Mouse (Mus musculus): ENCODE data around the gene Dnajb4. TPM values are rescaled to one million over a fixed set of nuclear protein-coding genes. Genes with fewer than 3 reads are reported as not detected.

Gene Dnajb4
- total and polyA plus RNA-seq, 3 experiments = 10.7 to 14.6 TPM; not detected in 1

- no peak for DNase-seq (ENCODE audit: low read depth, low spot score)
- no peak overlapping the region for H3K27ac ChIP-seq (ENCODE audit: control insufficient read depth, low read depth, low read length)
- H3K9ac ChIP-seq (ENCODE audit: control insufficient read depth, low read depth, low read length, poor library complexity, severe bottlenecking) = no peak overlapping the region
- peaks cover 3 to 8% of the 10 kb centered on the region in 2 experiments; a peak in 1 of 4 replicates for H3K36me3 ChIP-seq (ENCODE audit: control insufficient read depth in 1 of 2, insufficient read depth in 2 of 2, low read length in 2 of 2)
- TF ChIP-seq CHD1 (IDR thresholded peaks at IDR 0.05; ENCODE audit: low read depth, low read length) = no peak
- no peak for TF ChIP-seq SMC3 (IDR thresholded peaks at IDR 0.05; ENCODE audit: low read depth, low read length)
- TF ChIP-seq MXI1 (IDR thresholded peaks at IDR 0.05; ENCODE audit: low read depth, low read length) = no peak
- TF ChIP-seq ELF1 (IDR thresholded peaks at IDR 0.05; ENCODE audit: low read depth, low read length) = no peak
- TF ChIP-seq KAT2A (conservative IDR thresholded peaks at IDR 0.05; ENCODE audit: low read depth, low read length) = no peak
- TF ChIP-seq POLR2A (IDR thresholded peaks at IDR 0.05; ENCODE audit: control insufficient read depth in 1 of 2, insufficient read depth in 1 of 2, low read depth in 1 of 2, low read length in 2 of 2, poor library complexity in 1 of 2) = no peak
- TF ChIP-seq HCFC1 (IDR thresholded peaks at IDR 0.05; ENCODE audit: low read depth, low read length) = no peak
- no peak for TF ChIP-seq ZKSCAN1 (IDR thresholded peaks at IDR 0.05; ENCODE audit: low read depth, low read length)
- no peak for TF ChIP-seq ZNF384 (IDR thresholded peaks at IDR 0.05; ENCODE audit: low read depth, low read length)
- TF ChIP-seq MYB (IDR thresholded peaks at IDR 0.05; ENCODE audit: low read depth, low read length) = no peak
- no peak for TF ChIP-seq TAL1 (IDR thresholded peaks at IDR 0.05; ENCODE audit: low read length)
- no peak for TF ChIP-seq CTCF (IDR thresholded peaks at IDR 0.05 in 2 of 3, conservative IDR thresholded peaks at IDR 0.05 in 1 of 3; ENCODE audit: control insufficient read depth in 1 of 3, insufficient read depth in 1 of 3, low read depth in 2 of 3, low read length in 3 of 3, poor library complexity in 1 of 3, severe bottlenecking in 1 of 3)
- no peaks in the 10 kb centered on the region for H3K9me3 ChIP-seq (replicated peaks; ENCODE audit: insufficient read depth, low read length)
- H3K27me3 ChIP-seq (ENCODE audit: control insufficient read depth in 1 of 2, insufficient read depth in 2 of 2, low read length in 2 of 2) = no peaks in the 10 kb centered on the region
- H3K4me1 ChIP-seq (ENCODE audit: control insufficient read depth in 1 of 2, insufficient read depth in 2 of 2, low read length in 2 of 2) = 0 out of 4 replicates have a peak, but pooled peaks cover 0 to 2% of the 10 kb centered on the region in 2 experiments
- H3K79me2 ChIP-seq (ENCODE audit: control insufficient read depth, insufficient read depth, low read length, poor library complexity) = no peaks in the 10 kb centered on the region
- no peak overlapping the region for H3K4me3 ChIP-seq (ENCODE audit: control insufficient read depth in 1 of 2, insufficient read depth in 1 of 2, low read depth in 2 of 2, low read length in 2 of 2)
Observed at GRCm38 (mm10) chr3:152243304-152243703, 33.2 kb upstream of the Dnajb4 start.

- TF ChIP-seq NELFE (IDR thresholded peaks at IDR 0.05; ENCODE audit: low read depth, low read length) (no peak), ZC3H11A (IDR thresholded peaks at IDR 0.05; ENCODE audit: low read depth, low read length) (no peak), RAD21 (IDR thresholded peaks at IDR 0.05; ENCODE audit: low read depth, low read length) (no peak), GATA1 (IDR thresholded peaks at IDR 0.05; ENCODE audit: low read depth, low read length) (no peak), UBTF (IDR thresholded peaks at IDR 0.05; ENCODE audit: borderline replicate concordance, insufficient read depth, low read depth, low read length) (no peak), POLR2AphosphoS5 (IDR thresholded peaks at IDR 0.05; ENCODE audit: borderline replicate concordance, low read depth, low read length) (no peak), CHD1 (IDR thresholded peaks at IDR 0.05; ENCODE audit: low read depth, low read length) (no peak), MYC (IDR thresholded peaks at IDR 0.05; ENCODE audit: low read depth, low read length) (no peak), RCOR1 (IDR thresholded peaks at IDR 0.05; ENCODE audit: low read depth, low read length) (no peak), HCFC1 (IDR thresholded peaks at IDR 0.05; ENCODE audit: low read depth, low read length) (no peak), TAL1 (IDR thresholded peaks at IDR 0.05; ENCODE audit: low read length) (no peak), ZKSCAN1 (IDR thresholded peaks at IDR 0.05; ENCODE audit: low read depth, low read length) (no peak), MXI1 (IDR thresholded peaks at IDR 0.05; ENCODE audit: low read depth, low read length) (no peak), GABPA (IDR thresholded peaks at IDR 0.05; ENCODE audit: low read depth, low read length) (no peak), ZMIZ1 (IDR thresholded peaks at IDR 0.05; ENCODE audit: low read depth, low read length) (no peak), SMC3 (IDR thresholded peaks at IDR 0.05; ENCODE audit: low read depth, low read length) (no peak)
- no peak overlapping the region for H3K9ac ChIP-seq (ENCODE audit: control insufficient read depth, low read depth, low read length, poor library complexity, severe bottlenecking)
- H3K79me2 ChIP-seq (ENCODE audit: control insufficient read depth, insufficient read depth, low read length, poor library complexity) = no peaks in the 10 kb centered on the region
- DNase-seq (ENCODE audit: low read depth, low spot score) = no peak
- H3K4me3 ChIP-seq (ENCODE audit: control insufficient read depth in 1 of 2, insufficient read depth in 1 of 2, low read depth in 2 of 2, low read length in 2 of 2) = no peak overlapping the region
- H3K9me3 ChIP-seq (replicated peaks; ENCODE audit: insufficient read depth, low read length) = no peaks in the 10 kb centered on the region
- no peaks in the 10 kb centered on the region for H3K27me3 ChIP-seq (ENCODE audit: control insufficient read depth in 1 of 2, insufficient read depth in 2 of 2, low read length in 2 of 2)
- 0 out of 4 replicates have a peak, but pooled peaks cover 0 to 2% of the 10 kb centered on the region in 2 experiments for H3K4me1 ChIP-seq (ENCODE audit: control insufficient read depth in 1 of 2, insufficient read depth in 2 of 2, low read length in 2 of 2)
- H3K27ac ChIP-seq (ENCODE audit: control insufficient read depth, low read depth, low read length) = no peak overlapping the region
- H3K36me3 ChIP-seq (ENCODE audit: control insufficient read depth in 1 of 2, insufficient read depth in 2 of 2, low read length in 2 of 2) = peaks cover 13 to 14% of the 10 kb centered on the region in 2 experiments
Observed at GRCm38 (mm10) chr3:152241098-152241497, 31.0 kb upstream of the Dnajb4 start.
